Mouse (Mus musculus): ENCODE measurements around the gene Prkg2.

The Prkg2 gene

GRCm38 (mm10) chr5:99036596-99037441 lies at the start of gene Prkg2:
TSS of gene Prkg2 (minus strand) at chr5:99037351.
- DNase-seq (ENCODE audit: low spot score in 2 of 2): no peak

GRCm38 (mm10) chr5:99083955-99084354 lies 46.8 kb upstream of the Prkg2 start:
- DNase-seq (ENCODE audit: low spot score in 2 of 2): no peak

GRCm38 (mm10) chr5:99078375-99078774 lies 41.2 kb upstream of the Prkg2 start:
- DNase-seq (ENCODE audit: low spot score in 2 of 2): no peak

- DNase-seq (ENCODE audit: low spot score in 2 of 2): no peak
Observed at GRCm38 (mm10) chr5:99068391-99068790, 31.2 kb upstream of the Prkg2 start.

GRCm38 (mm10) chr5:99062582-99062981 lies 25.4 kb upstream of the Prkg2 start:
- no peak for DNase-seq (ENCODE audit: low spot score in 2 of 2)

- no peak for DNase-seq (ENCODE audit: low spot score in 2 of 2)
Observed at GRCm38 (mm10) chr5:99039021-99039420, 1.9 kb upstream of the Prkg2 start.

- DNase-seq (ENCODE audit: low spot score in 2 of 2): no peak
Observed at GRCm38 (mm10) chr5:99037442-99037811, 276 bp upstream of the Prkg2 start.

- no peak for DNase-seq (ENCODE audit: low spot score in 2 of 2)
Observed at GRCm38 (mm10) chr5:99035961-99036360, 1.2 kb downstream of the Prkg2 start.

DNA sequence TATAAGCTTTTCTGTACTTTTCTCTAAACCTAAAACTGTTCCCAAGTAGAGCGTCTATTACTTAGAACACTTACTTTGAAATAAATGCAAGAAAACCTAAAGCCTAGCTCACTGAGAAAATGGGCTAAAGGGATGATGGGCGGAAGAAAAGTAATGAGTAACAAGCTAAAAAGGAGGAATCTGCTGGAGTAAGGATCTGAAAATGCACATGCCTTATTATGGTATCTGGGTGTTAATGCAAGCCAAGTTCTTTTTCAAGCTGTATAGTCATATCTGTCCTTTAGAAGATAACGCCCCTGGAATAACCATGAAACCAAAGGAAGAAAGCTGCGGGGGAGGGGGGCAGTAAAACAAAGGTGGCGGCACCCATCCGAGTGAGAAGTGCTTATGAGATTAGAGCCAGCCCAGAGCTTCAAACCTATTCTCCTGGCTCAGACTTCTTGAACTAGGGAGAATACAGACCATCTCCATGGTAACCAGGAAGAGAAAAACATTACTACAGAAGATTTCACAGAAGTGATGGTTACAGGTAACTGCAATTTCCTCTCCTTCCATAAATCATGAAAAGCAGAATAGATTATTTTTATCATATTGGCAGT lies 5.5 kb downstream of the Prkg2 start:
- no peak for DNase-seq (ENCODE audit: low spot score in 2 of 2)

DNA sequence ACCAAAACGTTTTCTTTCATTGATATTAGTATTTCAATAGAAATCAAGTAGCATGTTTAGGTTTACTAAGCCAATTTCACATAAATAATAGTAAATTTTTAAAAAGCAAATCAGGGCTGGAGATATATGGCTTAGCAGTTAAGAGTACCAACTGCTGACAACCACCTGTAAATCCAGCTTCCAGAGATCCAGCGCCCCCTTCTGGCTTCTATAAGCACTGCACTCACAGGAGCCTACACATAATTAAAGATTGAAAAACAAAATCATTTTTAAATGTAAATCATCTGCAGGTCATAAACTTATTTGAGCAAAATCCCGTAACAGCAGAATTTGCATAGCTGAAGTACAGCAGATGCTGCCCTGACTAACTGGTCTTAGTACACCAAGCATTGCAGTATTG lies 10.8 kb downstream of the Prkg2 start:
- no peak for DNase-seq (ENCODE audit: low spot score in 2 of 2)

- no peak for DNase-seq (ENCODE audit: low spot score in 2 of 2)
Observed at GRCm38 (mm10) chr5:99019709-99020108, 17.4 kb downstream of the Prkg2 start.

- DNase-seq (ENCODE audit: low spot score in 2 of 2): no peak
Observed at GRCm38 (mm10) chr5:99015140-99015539, 22.0 kb downstream of the Prkg2 start.

- DNase-seq (ENCODE audit: low spot score in 2 of 2): no peak
Observed at GRCm38 (mm10) chr5:99010448-99011151, 26.6 kb downstream of the Prkg2 start.

DNA sequence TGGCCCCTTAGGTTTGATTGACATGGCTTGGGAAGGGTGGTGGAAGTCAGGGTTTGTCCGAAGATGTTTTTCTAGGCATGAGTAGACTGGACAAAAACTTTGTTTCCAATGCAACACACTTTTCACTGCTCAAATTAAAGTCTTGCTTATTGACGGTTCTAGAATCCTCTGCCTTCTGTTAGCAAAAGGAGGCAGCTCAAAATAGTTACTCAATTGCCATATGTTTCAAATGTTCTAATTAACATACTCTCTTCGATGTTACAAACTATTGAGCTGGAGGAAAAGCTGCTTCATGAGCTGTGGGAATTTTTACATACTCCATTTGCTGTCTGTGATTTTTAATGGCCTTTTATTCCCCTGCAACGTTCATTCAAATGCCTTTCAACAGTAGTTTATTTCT lies 39.0 kb downstream of the Prkg2 start:
- DNase-seq (ENCODE audit: low spot score in 2 of 2): no peak

DNA sequence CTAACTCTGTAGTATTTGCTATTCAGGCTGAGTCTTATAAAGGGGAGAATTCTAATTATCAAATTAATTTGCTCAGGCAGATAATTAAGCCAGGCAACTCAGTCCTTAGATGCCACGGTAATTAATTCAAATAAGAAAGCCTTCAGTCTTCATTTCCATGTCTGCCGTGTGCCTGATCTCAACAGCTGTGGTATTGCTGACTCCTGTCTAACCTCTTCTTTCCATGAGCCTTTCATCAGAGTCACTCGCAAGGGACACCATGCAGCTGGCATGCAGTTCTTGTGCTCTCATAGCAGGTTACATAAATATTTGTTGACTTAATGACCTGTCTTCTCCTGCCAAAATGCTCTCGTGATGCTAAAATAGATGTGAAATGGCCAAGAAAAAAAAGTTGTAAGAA lies 41.4 kb downstream of the Prkg2 start:
- no peak for DNase-seq (ENCODE audit: low spot score in 2 of 2)

- no peak for DNase-seq (ENCODE audit: low spot score in 2 of 2)
Observed at GRCm38 (mm10) chr5:98991600-98991999, 45.6 kb downstream of the Prkg2 start.

GRCm38 (mm10) chr5:98987634-98988033 lies 49.5 kb downstream of the Prkg2 start:
- DNase-seq (ENCODE audit: low spot score in 2 of 2): no peak

- no peak for DNase-seq (ENCODE audit: low spot score in 2 of 2)
Observed at GRCm38 (mm10) chr5:98987116-98987515, 50.0 kb downstream of the Prkg2 start.

GRCm38 (mm10) chr5:98986459-98986858 lies 50.7 kb downstream of the Prkg2 start:
- DNase-seq (ENCODE audit: low spot score in 2 of 2): no peak

GRCm38 (mm10) chr5:98986011-98986410 lies 51.1 kb downstream of the Prkg2 start:
- DNase-seq (ENCODE audit: low spot score in 2 of 2): no peak

GRCm38 (mm10) chr5:98985077-98985476 lies 52.1 kb downstream of the Prkg2 start:
- no peak for DNase-seq (ENCODE audit: low spot score in 2 of 2)

DNA sequence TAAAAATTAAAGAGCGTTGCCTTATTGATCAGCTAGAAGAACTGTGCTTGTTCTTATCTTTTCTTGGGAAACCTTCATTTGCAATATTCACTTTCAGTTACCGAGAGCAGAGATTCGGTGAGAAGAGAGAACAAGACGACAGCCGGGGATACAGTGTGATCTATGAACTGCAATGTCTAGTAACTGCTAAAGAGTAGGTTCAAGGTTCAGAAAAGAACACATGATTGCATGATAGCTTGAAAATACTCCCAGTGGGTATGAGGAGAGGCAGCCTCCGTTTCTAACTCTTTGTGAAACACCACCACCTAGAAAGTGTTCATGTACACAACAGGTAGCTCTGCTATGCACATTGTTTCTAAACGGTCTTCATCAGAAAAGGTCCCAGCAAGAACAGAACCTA lies 55.8 kb downstream of the Prkg2 start:
- no peak for DNase-seq (ENCODE audit: low spot score in 2 of 2)

DNA sequence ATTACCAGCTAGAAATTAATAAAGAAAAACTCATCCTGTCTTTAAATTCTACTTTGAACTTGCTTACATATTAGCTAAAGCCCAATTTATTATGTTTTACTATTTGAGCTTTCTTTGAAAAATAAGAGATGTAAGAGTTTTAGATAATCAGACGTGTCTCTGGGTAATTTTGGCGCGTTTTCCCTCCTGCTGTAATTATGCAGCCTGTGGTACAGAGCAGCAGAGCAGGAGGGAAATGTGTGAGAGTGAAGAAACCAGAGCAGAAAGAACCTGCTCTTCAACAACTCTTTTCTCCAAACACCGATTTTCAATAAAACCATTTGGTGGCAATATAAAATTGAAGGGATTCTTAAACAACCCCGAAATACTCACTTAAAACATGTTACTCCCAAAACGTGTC lies 58.8 kb downstream of the Prkg2 start:
- no peak for DNase-seq (ENCODE audit: low spot score in 2 of 2)
